Mouse (Mus musculus) cerebellum, adult 9-10 months (tissue): ENCODE results near the gene Ddx19b.
A peak's percentile ranks its signal among the peaks of the same experiment; 100 is the strongest.
"Not testable (repeated sequence)": the region's sequence is repeated elsewhere in the genome, so short reads cannot be mapped to it uniquely, and the experiment has no call there.

ENCODE experiments used
- DNase-seq: peaks from one replicate; pipeline ENCODE4 v3.0.0; 2022

Gene Ddx19b

GRCm38 (mm10) chr8:111031572-111031971, at the start of gene Ddx19b:
TSS of gene Ddx19b (minus strand) at chr8:111031751.
- DNase-seq: no peak

DNA sequence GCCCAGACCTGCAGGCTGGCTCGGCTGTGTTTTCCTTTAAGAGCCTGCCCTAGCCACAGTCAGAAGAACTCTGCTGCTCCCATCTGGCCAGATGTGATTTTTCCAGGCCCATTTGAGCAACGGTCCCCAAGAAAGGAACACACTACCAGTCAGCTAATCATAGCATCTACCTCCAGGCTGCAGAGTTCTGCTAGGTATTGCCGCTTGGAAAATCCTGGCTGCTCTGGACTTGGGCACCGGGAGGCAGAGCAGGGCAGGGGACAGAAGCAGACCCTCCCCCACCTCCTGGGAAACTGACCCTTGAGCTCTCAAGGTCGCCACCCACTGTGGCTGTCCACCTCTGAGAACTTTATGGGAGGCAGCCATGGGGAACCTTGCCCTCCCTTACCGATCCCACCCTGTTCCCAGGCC, 48.3 kb upstream of the Ddx19b start:
- DNase-seq: no peak

DNA sequence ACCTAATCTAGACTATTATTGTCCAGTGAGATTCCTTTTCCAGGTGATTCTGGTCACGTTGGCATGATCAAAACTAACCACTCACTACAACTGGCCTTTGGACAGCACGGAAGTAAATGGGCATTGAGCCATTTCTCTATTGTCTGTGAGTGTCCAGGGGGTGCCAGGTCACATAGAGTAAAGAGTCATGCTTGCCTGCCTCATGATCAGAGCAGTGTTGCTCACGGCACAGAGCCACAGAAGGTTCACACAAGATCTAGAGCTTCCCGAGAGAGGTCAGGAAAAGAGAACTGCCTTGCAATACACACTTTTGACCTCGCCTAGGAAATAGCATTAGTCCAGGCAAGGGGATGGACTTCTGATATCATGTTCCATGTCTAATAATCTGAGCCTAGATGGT, 47.9 kb upstream of the Ddx19b start:
- DNase-seq: no peak

GRCm38 (mm10) chr8:111075926-111076325, 44.4 kb upstream of the Ddx19b start:
- DNase-seq: no peak

GRCm38 (mm10) chr8:111068660-111069059, 37.1 kb upstream of the Ddx19b start:
- not testable (repeated sequence) for DNase-seq

DNA sequence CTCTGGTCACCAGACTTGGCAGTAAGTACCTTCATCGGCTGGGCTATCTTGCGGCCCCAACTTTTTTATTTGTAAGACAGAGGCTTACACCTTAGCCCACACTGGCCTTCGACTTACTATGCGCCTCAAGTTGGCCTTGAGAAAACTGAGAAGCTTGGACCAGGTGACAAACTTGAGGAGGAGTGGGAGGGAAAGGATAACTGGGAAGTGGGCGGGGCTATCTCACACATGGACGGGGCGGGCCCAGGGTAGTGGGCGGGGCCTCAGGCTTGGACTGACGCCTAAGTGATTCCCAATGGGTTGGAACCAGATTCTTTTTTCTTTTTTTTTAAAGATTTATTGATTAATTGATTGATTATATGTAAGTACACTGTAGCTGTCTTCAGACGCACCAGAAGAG, 35.9 kb upstream of the Ddx19b start:
- no peak for DNase-seq

DNA sequence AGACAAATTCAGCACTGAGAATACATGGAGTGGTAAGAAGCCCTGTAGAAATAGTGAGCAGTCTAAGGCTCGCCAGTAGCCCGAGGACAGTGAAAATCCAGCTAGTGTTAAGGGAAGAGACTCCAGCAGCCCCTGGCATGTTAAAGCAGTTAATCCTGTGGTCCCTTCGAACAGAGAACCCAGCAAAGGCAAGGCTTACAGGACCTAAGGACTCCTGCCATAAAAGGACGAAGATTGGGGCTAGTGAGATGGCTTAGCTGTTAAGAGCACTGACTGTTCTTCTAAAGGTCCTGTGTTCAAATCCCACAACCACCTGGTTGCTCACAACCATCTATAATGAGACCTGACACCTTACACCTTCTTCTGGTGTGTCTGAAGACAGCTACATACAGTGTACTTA, 34.8 kb upstream of the Ddx19b start:
- DNase-seq: no peak

DNA sequence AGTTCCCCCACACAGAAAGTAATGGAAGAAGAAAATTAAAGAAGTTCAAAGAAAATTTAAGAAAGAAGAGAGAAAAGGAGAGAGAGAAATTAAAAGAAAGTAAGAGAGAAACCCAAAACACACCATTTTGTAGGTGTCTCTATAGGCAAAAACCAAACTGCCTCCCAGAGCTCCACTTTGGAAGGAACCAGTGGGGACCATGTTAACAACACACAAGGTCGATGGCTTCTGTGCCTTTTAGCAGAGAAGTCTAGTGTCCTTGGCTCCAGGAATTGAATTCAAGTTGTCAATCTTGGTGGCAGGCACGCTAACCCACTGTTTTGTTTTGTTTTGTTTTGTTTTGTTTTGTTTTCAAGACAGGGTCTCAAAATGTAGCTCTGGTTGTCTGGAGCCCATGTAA, 31.3 kb upstream of the Ddx19b start:
- no peak for DNase-seq

GRCm38 (mm10) chr8:111062072-111062757, 30.7 kb upstream of the Ddx19b start:
- DNase-seq: peak; percentile 95

GRCm38 (mm10) chr8:111061688-111062071, 30.1 kb upstream of the Ddx19b start:
- peak; percentile 34 for DNase-seq

GRCm38 (mm10) chr8:111058946-111059572, 27.5 kb upstream of the Ddx19b start:
- DNase-seq: no peak

- peak; percentile 59 for DNase-seq
Observed at GRCm38 (mm10) chr8:111056691-111057293, 25.2 kb upstream of the Ddx19b start.

GRCm38 (mm10) chr8:111056158-111056663, 24.7 kb upstream of the Ddx19b start, which contains the start of gene Exosc6:
TSS of gene Exosc6 (plus strand) at chr8:111056339.
- DNase-seq: peak; percentile 87

- peak; percentile 39 for DNase-seq
Observed at GRCm38 (mm10) chr8:111055661-111056060, 24.1 kb upstream of the Ddx19b start.

DNA sequence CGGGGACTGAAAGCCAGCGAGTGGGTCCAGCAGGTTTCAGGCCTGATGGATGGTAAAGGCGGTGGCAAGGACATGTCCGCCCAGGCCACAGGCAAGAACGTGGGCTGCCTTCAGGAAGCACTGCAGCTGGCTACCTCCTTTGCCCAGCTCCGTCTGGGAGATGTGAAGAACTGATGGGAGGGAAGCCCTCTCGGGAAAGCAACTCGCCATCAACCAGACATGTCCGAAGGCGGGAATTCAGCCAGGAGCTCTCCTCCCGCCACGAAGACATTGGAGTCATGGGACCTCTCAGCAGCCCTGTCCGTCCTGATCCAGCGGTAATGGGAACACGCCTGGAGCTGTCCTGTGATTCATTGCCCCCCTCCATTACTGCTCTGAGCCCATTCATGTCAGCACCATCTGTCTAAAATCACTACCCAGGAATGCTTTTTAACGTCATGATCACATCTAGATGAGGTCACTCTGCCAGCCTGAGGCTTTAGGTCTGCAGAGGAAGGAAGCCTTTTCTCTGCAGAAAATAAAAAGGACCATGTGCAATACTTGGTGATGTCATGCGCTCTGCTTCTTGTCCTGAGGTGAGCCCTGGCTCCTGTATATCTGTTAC, 23.6 kb upstream of the Ddx19b start:
- no peak for DNase-seq

DNA sequence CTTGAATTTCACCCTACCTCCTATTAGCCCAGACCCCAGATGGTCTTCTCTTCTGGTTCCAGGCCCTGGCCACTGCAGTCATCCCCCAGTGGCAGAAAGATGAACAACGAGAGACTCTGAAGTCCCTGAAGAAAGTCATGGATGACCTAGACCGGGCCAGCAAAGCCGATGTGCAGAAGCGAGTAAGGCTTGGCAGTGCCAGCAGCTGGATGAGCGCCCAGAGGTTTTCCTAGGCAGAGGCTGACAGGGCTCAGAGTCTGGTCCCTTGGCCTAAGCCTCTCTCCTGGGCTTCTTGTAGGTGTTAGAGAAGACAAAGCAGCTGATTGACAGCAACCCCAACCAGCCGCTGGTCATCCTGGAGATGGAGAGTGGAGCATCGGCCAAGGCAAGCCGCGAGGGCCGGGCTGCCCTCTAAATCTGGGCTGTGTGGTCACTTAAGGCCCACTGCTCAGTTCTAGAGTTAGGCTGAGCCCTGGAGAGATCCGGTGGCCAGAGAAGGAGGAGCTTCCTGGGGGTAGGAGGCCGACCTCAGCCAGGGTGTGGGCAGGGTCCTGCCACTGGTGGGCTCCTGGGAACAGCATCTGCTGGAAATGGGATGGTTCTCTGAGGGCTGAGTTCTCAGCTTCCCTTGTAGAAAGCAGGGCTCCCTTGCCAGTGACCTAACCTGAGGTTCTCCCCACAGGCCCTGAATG, 22.4 kb upstream of the Ddx19b start:
- no peak for DNase-seq

DNA sequence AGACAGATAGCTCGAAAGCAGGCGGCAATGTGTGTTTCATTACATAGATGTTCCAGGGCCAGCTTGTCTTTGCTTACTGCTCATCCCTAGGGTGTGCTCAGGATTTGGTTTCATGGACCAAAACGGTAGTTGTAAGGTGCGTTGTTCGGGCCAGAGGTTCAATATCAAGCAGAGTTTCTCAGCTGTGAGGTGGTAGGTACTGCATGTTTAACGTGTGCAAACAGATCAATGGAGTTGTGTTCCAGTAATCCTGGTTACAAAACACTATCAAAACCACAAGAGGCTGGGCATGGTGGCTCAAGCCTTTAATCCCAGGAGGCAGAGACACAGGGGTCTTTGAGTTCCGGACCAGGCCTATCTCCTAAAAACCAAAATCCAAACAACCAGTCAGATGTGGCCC, 17.6 kb upstream of the Ddx19b start:
- DNase-seq: no peak

- DNase-seq: no peak
Observed at GRCm38 (mm10) chr8:111048694-111049093, 17.1 kb upstream of the Ddx19b start.

- no peak for DNase-seq
Observed at GRCm38 (mm10) chr8:111044003-111044734, 12.6 kb upstream of the Ddx19b start.

GRCm38 (mm10) chr8:111042546-111042945, 11.0 kb upstream of the Ddx19b start:
- DNase-seq: no peak

- DNase-seq: no peak
Observed at GRCm38 (mm10) chr8:111036591-111036990, 5.0 kb upstream of the Ddx19b start.

DNA sequence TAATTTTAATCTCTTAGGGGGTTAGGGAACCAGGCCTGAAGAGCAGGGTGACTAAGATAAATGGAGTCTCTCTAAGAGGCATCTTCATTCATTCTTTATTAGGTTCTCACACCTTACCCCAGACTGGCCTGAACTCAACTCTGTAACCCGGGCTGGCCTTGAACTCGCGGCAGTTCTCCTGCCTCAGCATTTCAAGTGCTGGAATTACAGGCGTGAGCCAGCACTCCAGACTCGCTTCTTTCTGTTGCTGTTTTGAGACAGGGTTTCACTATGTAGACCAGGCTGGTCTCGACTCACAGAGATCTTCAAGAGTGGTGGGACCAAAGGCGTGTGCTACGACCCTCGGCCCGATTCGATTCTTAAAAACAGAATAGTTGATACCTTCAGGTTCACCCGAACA, 2.7 kb upstream of the Ddx19b start:
- DNase-seq: peak; percentile 65
